Mouse (Mus musculus) heart, adult 2 months (tissue): ENCODE results near the gene Gm20662.

Experiments
- CTCF ChIP-seq: fragments of 200-600 bp; IDR thresholded peaks from 2 replicates; pipeline ENCODE4 v1.8.1; 2022; ENCODE audit warnings: antibody characterized with exemption, mild to moderate bottlenecking, moderate library complexity
- POLR2A ChIP-seq: fragments of 200-500 bp; IDR thresholded peaks from 2 replicates; pipeline ENCODE4 v1.6.1; 2011; ENCODE audit warnings: mild to moderate bottlenecking, low read depth, low read length, control low read depth; ENCODE audit not compliant: insufficient read depth

DNA sequence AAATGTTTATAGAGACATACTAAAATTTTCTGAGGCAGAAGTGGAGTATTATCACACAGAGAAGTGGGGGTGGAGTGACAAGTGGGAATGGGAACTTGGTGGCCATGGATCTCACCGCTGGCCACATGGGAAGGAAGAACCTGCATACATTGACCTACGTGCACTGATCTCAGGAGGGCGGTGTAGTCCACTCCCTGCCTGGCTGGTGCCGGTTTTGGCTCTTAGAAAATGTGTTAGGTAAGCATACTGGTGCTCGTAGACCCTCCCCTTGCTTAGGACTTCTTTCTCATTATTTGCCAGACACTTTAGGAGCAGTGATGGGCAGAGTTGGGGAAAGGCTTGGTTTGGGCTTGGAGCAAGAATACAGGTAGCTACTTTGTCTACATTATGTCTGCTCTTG is 11.9 kb downstream of the Gm20662 start:
- no peak for TF ChIP-seq CTCF
- no peak for TF ChIP-seq POLR2A
